Mouse (Mus musculus): ENCODE measurements around the gene Zcchc17.

DNA sequence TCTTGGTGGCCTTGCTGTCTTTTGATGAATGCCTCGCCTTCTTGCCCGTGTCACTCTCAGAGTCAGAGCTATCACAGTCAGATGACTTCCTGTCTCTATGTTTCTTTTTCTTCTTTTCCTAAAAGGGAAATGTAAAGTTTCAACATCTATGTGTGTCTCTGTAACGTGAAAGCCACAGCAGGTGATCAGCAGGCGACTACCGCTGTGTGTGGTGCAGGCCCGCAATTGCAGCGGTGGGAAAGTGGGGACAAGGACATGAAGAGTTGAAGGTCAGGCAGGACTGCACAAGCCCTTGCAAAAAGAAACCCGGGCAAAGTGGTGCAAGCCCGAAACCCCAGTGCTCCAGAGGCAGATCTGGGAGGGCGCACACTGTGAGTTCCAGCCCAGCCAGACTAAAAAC is 43.1 kb downstream of the Zcchc17 start:
- TF ChIP-seq CTCF (IDR thresholded peaks at IDR 0.05; ENCODE audit: borderline replicate concordance, control insufficient read depth, extremely low read depth, insufficient read depth, low read length, poor library complexity) (no peak), POLR2A (IDR thresholded peaks at IDR 0.05; ENCODE audit: control insufficient read depth, extremely low read depth, insufficient read depth, low read length, poor library complexity) (no peak)
